Mouse (Mus musculus) embryonic facial prominence, embryonic 12.5 days (tissue): ENCODE measurements at regions not wholly inside any gene's neighbourhood (a gene's known extent, or its start where the extent isn't known, plus 50 kb on each side); places are given as distances from the start of the nearest gene placed in this dataset.

Experiments used
- ATAC-seq: fragments of 200-750 bp; cut with Nextera tagmentation; 2 replicates; pipeline ENCODE4 v1.8.0; 2017; ENCODE audit not compliant: insufficient number of reproducible peaks, insufficient read depth, low FRiP score, low TSS enrichment
- H3K27ac ChIP-seq: fragments of 300-500 bp; sonication (generic); 2 replicates; pipeline ENCODE4 v1.5.1; 2016; ENCODE audit warnings: mild to moderate bottlenecking
- H3K27me3 ChIP-seq: fragments of 300-500 bp; sonication (generic); 2 replicates; pipeline ENCODE4 v1.6.1; 2016; ENCODE audit warnings: mild to moderate bottlenecking, moderate library complexity
- H3K36me3 ChIP-seq: fragments of 300-500 bp; sonication (generic); 2 replicates; pipeline ENCODE4 v1.6.1; 2016; ENCODE audit warnings: mild to moderate bottlenecking
- H3K4me1 ChIP-seq: fragments of 300-500 bp; sonication (generic); 2 replicates; pipeline ENCODE4 v1.6.1; 2016
- H3K4me2 ChIP-seq: fragments of 300-500 bp; sonication (generic); replicated peaks from 2 replicates; pipeline ENCODE4 v1.6.1; 2016; ENCODE audit warnings: mild to moderate bottlenecking, moderate library complexity
- H3K4me3 ChIP-seq: fragments of 300-500 bp; sonication (generic); 2 replicates; pipeline ENCODE4 v1.5.1; 2016; ENCODE audit warnings: mild to moderate bottlenecking
- H3K9ac ChIP-seq: fragments of 300-500 bp; sonication (generic); 2 replicates; pipeline ENCODE4 v1.6.1; 2016; ENCODE audit warnings: mild to moderate bottlenecking, moderate library complexity
- H3K9me3 ChIP-seq: fragments of 300-500 bp; sonication (generic); 2 replicates; pipeline ENCODE4 v1.6.1; 2016; ENCODE audit warnings: mild to moderate bottlenecking, moderate library complexity
- WGBS: fragments of 180-500 bp; shearing (Covaris S2); methylation state at CpG from one replicate; pipeline ENCODE4 v1.1.7; 2016; 5-methylcytosine and 5-hydroxymethylcytosine counted together

- ATAC-seq = peak; percentile 52; the same call in 1 of the 2 replicates
These were observed 159.2 kb downstream of the Tgfb2 start for GRCm38 (mm10) chr1:186546386-186547185.

GRCm38 (mm10) chr1:186540070-186540469 lies 165.7 kb downstream of the Tgfb2 start:
- Histone ChIP-seq H3K27ac (no peak overlapping the region), H3K4me3 (no peak overlapping the region), H3K9me3 (no peaks in the 10 kb centered on the region), H3K27me3 (no peaks in the 10 kb centered on the region), H3K4me2 (no peak overlapping the region), H3K36me3 (no peaks in the 10 kb centered on the region), H3K4me1 (no peaks in the 10 kb centered on the region), H3K9ac (no peak overlapping the region)
- no peak for ATAC-seq
- 83% methylated on average over 2 of the region's 2 CpGs for WGBS

More at GRCm38 (mm10) chr1:186546386-186547185, 159.2 kb downstream of the Tgfb2 start:
- Histone ChIP-seq H3K9ac (no peak overlapping the region), H3K4me2 (0 out of 2 replicates have a peak overlapping the region, but pooled peaks have one; percentile 11), H3K36me3 (no peaks in the 10 kb centered on the region), H3K27me3 (no peaks in the 10 kb centered on the region), H3K27ac (peak overlapping the region; percentile 50; the same call in 1 of the 2 replicates), H3K4me3 (no peak overlapping the region), H3K4me1 (peaks cover 7% of the 10 kb centered on the region), H3K9me3 (no peaks in the 10 kb centered on the region)
- WGBS = 52% methylated on average over 22 of the region's 22 CpGs

GRCm38 (mm10) chr1:186538233-186538632 lies 167.6 kb downstream of the Tgfb2 start:
- no peak overlapping the region for H3K27ac ChIP-seq
- no peak overlapping the region for H3K4me2 ChIP-seq
- no peak for ATAC-seq
- H3K27me3 ChIP-seq = no peaks in the 10 kb centered on the region
- H3K36me3 ChIP-seq = no peaks in the 10 kb centered on the region
- no peaks in the 10 kb centered on the region for H3K9me3 ChIP-seq
- H3K4me3 ChIP-seq = no peak overlapping the region
- 77% methylated on average over 3 of the region's 3 CpGs for WGBS
- H3K4me1 ChIP-seq = no peaks in the 10 kb centered on the region
- no peak overlapping the region for H3K9ac ChIP-seq

GRCm38 (mm10) chr1:186515976-186516375 lies 189.8 kb downstream of the Tgfb2 start:
- no peak overlapping the region for H3K9ac ChIP-seq
- no peak for ATAC-seq
- WGBS = 89% methylated on average over 6 of the region's 6 CpGs
- no peaks in the 10 kb centered on the region for H3K9me3 ChIP-seq
- H3K4me1 ChIP-seq = no peaks in the 10 kb centered on the region
- no peaks in the 10 kb centered on the region for H3K36me3 ChIP-seq
- no peak overlapping the region for H3K4me2 ChIP-seq
- H3K4me3 ChIP-seq = no peak overlapping the region
- H3K27me3 ChIP-seq = no peaks in the 10 kb centered on the region
- H3K27ac ChIP-seq = no peak overlapping the region

GRCm38 (mm10) chr1:186515071-186515470 lies 190.7 kb downstream of the Tgfb2 start:
- WGBS = 56% methylated on average over 2 of the region's 2 CpGs
- Histone ChIP-seq H3K9me3 (no peaks in the 10 kb centered on the region), H3K4me1 (no peaks in the 10 kb centered on the region), H3K27me3 (no peaks in the 10 kb centered on the region), H3K4me3 (no peak overlapping the region), H3K4me2 (no peak overlapping the region), H3K9ac (no peak overlapping the region), H3K36me3 (no peaks in the 10 kb centered on the region), H3K27ac (no peak overlapping the region)
- no peak for ATAC-seq

- no peaks in the 10 kb centered on the region for H3K36me3 ChIP-seq
- no peak overlapping the region for H3K4me2 ChIP-seq
- no peak for ATAC-seq
- H3K4me1 ChIP-seq = no peaks in the 10 kb centered on the region
- no peak overlapping the region for H3K4me3 ChIP-seq
- H3K27me3 ChIP-seq = no peaks in the 10 kb centered on the region
- H3K9me3 ChIP-seq = no peaks in the 10 kb centered on the region
- no peak overlapping the region for H3K27ac ChIP-seq
- no peak overlapping the region for H3K9ac ChIP-seq
- 66% methylated on average over 5 of the region's 5 CpGs for WGBS
These were observed 191.9 kb downstream of the Tgfb2 start for GRCm38 (mm10) chr1:186513861-186514260.

- Histone ChIP-seq H3K27me3 (no peaks in the 10 kb centered on the region), H3K27ac (no peak overlapping the region), H3K9me3 (no peaks in the 10 kb centered on the region), H3K9ac (no peak overlapping the region), H3K4me3 (no peak overlapping the region), H3K36me3 (no peaks in the 10 kb centered on the region), H3K4me1 (peaks cover 10% of the 10 kb centered on the region), H3K4me2 (no peak overlapping the region)
- WGBS = 49% methylated on average over 2 of the region's 2 CpGs
- ATAC-seq = no peak
These were observed 195.3 kb downstream of the Tgfb2 start for GRCm38 (mm10) chr1:186510531-186510930.

- Histone ChIP-seq H3K4me2 (no peak overlapping the region), H3K4me3 (no peak overlapping the region), H3K27me3 (no peaks in the 10 kb centered on the region), H3K27ac (peak overlapping the region; percentile 61), H3K4me1 (peaks cover 10% of the 10 kb centered on the region), H3K36me3 (no peaks in the 10 kb centered on the region), H3K9ac (no peak overlapping the region), H3K9me3 (no peaks in the 10 kb centered on the region)
- no peak for ATAC-seq
- 22% methylated on average over 7 of the region's 7 CpGs for WGBS
These were observed 197.4 kb downstream of the Tgfb2 start for GRCm38 (mm10) chr1:186508358-186508757.

- 50% methylated on average over 8 of the region's 8 CpGs for WGBS
- H3K36me3 ChIP-seq = no peaks in the 10 kb centered on the region
These were observed 197.8 kb downstream of the Tgfb2 start for GRCm38 (mm10) chr1:186507956-186508355.

GRCm38 (mm10) chr1:186506517-186506916 lies 199.3 kb downstream of the Tgfb2 start:
- Histone ChIP-seq H3K9ac (no peak overlapping the region), H3K27ac (no peak overlapping the region), H3K4me3 (no peak overlapping the region), H3K9me3 (no peaks in the 10 kb centered on the region), H3K36me3 (no peaks in the 10 kb centered on the region), H3K4me1 (peaks cover 10% of the 10 kb centered on the region), H3K4me2 (no peak overlapping the region), H3K27me3 (no peaks in the 10 kb centered on the region)
- 65% methylated on average over 7 of the region's 7 CpGs for WGBS
- ATAC-seq = peak; percentile 41; the same call in 1 of the 2 replicates

More at GRCm38 (mm10) chr1:186507956-186508355, 197.8 kb downstream of the Tgfb2 start:
- no peaks in the 10 kb centered on the region for H3K27me3 ChIP-seq
- H3K9me3 ChIP-seq = no peaks in the 10 kb centered on the region
- peak overlapping the region; percentile 61 for H3K27ac ChIP-seq
- ATAC-seq = no peak
- H3K4me2 ChIP-seq = no peak overlapping the region
- H3K4me1 ChIP-seq = peaks cover 10% of the 10 kb centered on the region
- H3K4me3 ChIP-seq = no peak overlapping the region
- H3K9ac ChIP-seq = no peak overlapping the region

- no peak overlapping the region for H3K4me2 ChIP-seq
- WGBS = 67% methylated on average over 1 of the region's 1 CpGs
- no peaks in the 10 kb centered on the region for H3K27me3 ChIP-seq
- no peaks in the 10 kb centered on the region for H3K36me3 ChIP-seq
- H3K27ac ChIP-seq = no peak overlapping the region
- no peak overlapping the region for H3K4me3 ChIP-seq
- no peak overlapping the region for H3K9ac ChIP-seq
- ATAC-seq = no peak
- H3K4me1 ChIP-seq = peaks cover 10% of the 10 kb centered on the region
- H3K9me3 ChIP-seq = no peaks in the 10 kb centered on the region
These were observed 199.9 kb downstream of the Tgfb2 start for GRCm38 (mm10) chr1:186505912-186506311.

- Histone ChIP-seq H3K4me3 (no peak overlapping the region), H3K27me3 (no peaks in the 10 kb centered on the region), H3K36me3 (no peaks in the 10 kb centered on the region), H3K4me1 (peaks cover 10% of the 10 kb centered on the region), H3K9me3 (no peaks in the 10 kb centered on the region), H3K4me2 (no peak overlapping the region), H3K27ac (no peak overlapping the region), H3K9ac (no peak overlapping the region)
- no peak for ATAC-seq
- WGBS = 65% methylated on average over 6 of the region's 6 CpGs
These were observed 200.6 kb downstream of the Tgfb2 start for GRCm38 (mm10) chr1:186505051-186505711.
